Mouse (Mus musculus) heart, embryonic 11.5 days (tissue): Measurements from ENCODE around the gene Usb1. TPM values are rescaled to one million over a fixed set of nuclear protein-coding genes. Genes with fewer than 3 reads are reported as not detected.
A peak's percentile ranks its signal among the peaks of the same experiment; 100 is the strongest.

Experiments used
- ATAC-seq: fragments of 200-750 bp; cut with Nextera tagmentation; replicated peaks from 2 replicates; pipeline ENCODE4 v1.8.0; 2017; ENCODE audit warnings: moderate library complexity; ENCODE audit not compliant: insufficient number of reproducible peaks, low FRiP score, low TSS enrichment
- H3K27ac ChIP-seq: fragments of 300-500 bp; sonication (generic); 2 replicates; pipeline ENCODE4 v1.5.1; 2014; ENCODE audit warnings: mild to moderate bottlenecking, low read depth, low read length
- H3K27me3 ChIP-seq: fragments of 300-500 bp; sonication (generic); 2 replicates; pipeline ENCODE4 v1.6.1; 2014; ENCODE audit warnings: mild to moderate bottlenecking, low read length, mixed read lengths; ENCODE audit not compliant: control insufficient read depth, insufficient read depth
- H3K36me3 ChIP-seq: fragments of 300-500 bp; sonication (generic); 2 replicates; pipeline ENCODE4 v1.6.1; 2014; ENCODE audit warnings: mild to moderate bottlenecking, low read length, moderate library complexity, mixed read lengths; ENCODE audit not compliant: control insufficient read depth, insufficient read depth
- H3K4me1 ChIP-seq: fragments of 300-500 bp; sonication (generic); 2 replicates; pipeline ENCODE4 v1.6.1; 2014; ENCODE audit warnings: low read length; ENCODE audit not compliant: control insufficient read depth, insufficient read depth
- H3K4me2 ChIP-seq: fragments of 300-500 bp; sonication (generic); 2 replicates; pipeline ENCODE4 v1.6.1; 2014; ENCODE audit warnings: mild to moderate bottlenecking, moderate library complexity
- H3K4me3 ChIP-seq: fragments of 300-500 bp; sonication (generic); 2 replicates; pipeline ENCODE4 v1.5.1; 2014; ENCODE audit warnings: low read depth, low read length
- H3K9ac ChIP-seq: fragments of 300-500 bp; sonication (generic); 2 replicates; pipeline ENCODE4 v1.6.1; 2014; ENCODE audit warnings: mild to moderate bottlenecking, low read depth, low read length, moderate library complexity
- H3K9me3 ChIP-seq: fragments of 300-500 bp; sonication (generic); replicated peaks from 2 replicates; pipeline ENCODE4 v1.6.1; 2016; ENCODE audit warnings: low read length; ENCODE audit not compliant: control insufficient read depth
- WGBS: fragments of 180-500 bp; shearing (Covaris S2); extraction: QIAGEN DNeasy Blood & Tissue Kit; methylation state at CpG from one replicate; pipeline ENCODE4 v1.1.7; 2014; ENCODE audit not compliant: insufficient replicate concordance; 5-methylcytosine and 5-hydroxymethylcytosine counted together
- polyA plus RNA-seq: library from polyadenylated mRNA; unstranded; fragments of >200 nt; fragmentation: Nextera tagmentation; extraction: Ambion mirVana; gene quantifications from 2 replicates; pipeline ENCODE4 v1.2.1, GENCODE M21; 2014

Gene Usb1
- polyA plus RNA-seq, 1 experiment from 2014 or later = 26.3 TPM

- H3K4me3 ChIP-seq = no peak overlapping the region
- peak overlapping the region; percentile 52 for H3K4me2 ChIP-seq
- peak overlapping the region; percentile 34; the same call in 1 of the 2 replicates for H3K9ac ChIP-seq
Observed at GRCm38 (mm10) chr8:95358550-95359411, 26.7 kb downstream of the Usb1 start.

GRCm38 (mm10) chr8:95360181-95361015 is 28.3 kb downstream of the Usb1 start:
- peak overlapping the region; percentile 22 for H3K4me3 ChIP-seq
- no peaks in the 10 kb centered on the region for H3K36me3 ChIP-seq
- peaks cover 77% of the 10 kb centered on the region for H3K4me1 ChIP-seq
- H3K27me3 ChIP-seq = no peaks in the 10 kb centered on the region
- H3K9ac ChIP-seq = peak overlapping the region; percentile 58
- H3K4me2 ChIP-seq = peak overlapping the region; percentile 52
- 13% methylated on average over 7 of the region's 7 CpGs for WGBS
- H3K27ac ChIP-seq = peak overlapping the region; percentile 95
- H3K9me3 ChIP-seq = no peaks in the 10 kb centered on the region
- peak; percentile 53; the same call in 1 of the 2 replicates for ATAC-seq

More at GRCm38 (mm10) chr8:95358550-95359411, 26.7 kb downstream of the Usb1 start:
- H3K27ac ChIP-seq = peak overlapping the region; percentile 95
- H3K4me1 ChIP-seq = peaks cover 87% of the 10 kb centered on the region
- H3K36me3 ChIP-seq = no peaks in the 10 kb centered on the region
- no peaks in the 10 kb centered on the region for H3K27me3 ChIP-seq
- peak; percentile 35 for ATAC-seq
- no peaks in the 10 kb centered on the region for H3K9me3 ChIP-seq
- WGBS = 18% methylated on average over 6 of the region's 8 CpGs

GRCm38 (mm10) chr8:95361016-95361341 is 28.9 kb downstream of the Usb1 start:
- Histone ChIP-seq H3K4me1 (peaks cover 78% of the 10 kb centered on the region), H3K27ac (peak overlapping the region; percentile 95), H3K36me3 (no peaks in the 10 kb centered on the region), H3K4me2 (peak overlapping the region; percentile 52), H3K9ac (no peak overlapping the region), H3K4me3 (no peak overlapping the region), H3K9me3 (no peaks in the 10 kb centered on the region), H3K27me3 (no peaks in the 10 kb centered on the region)
- no peak; the same call in 1 of the 2 replicates for ATAC-seq
- 29% methylated on average over 3 of the region's 3 CpGs for WGBS

GRCm38 (mm10) chr8:95362272-95362671 is 30.2 kb downstream of the Usb1 start:
- no peaks in the 10 kb centered on the region for H3K9me3 ChIP-seq
- no peaks in the 10 kb centered on the region for H3K27me3 ChIP-seq
- H3K4me1 ChIP-seq = peaks cover 75% of the 10 kb centered on the region
- H3K36me3 ChIP-seq = 0 out of 2 replicates have a peak, but pooled peaks cover 2% of the 10 kb centered on the region
- H3K9ac ChIP-seq = no peak overlapping the region
- no peak overlapping the region for H3K4me2 ChIP-seq
- no peak overlapping the region for H3K4me3 ChIP-seq
- H3K27ac ChIP-seq = peak overlapping the region; percentile 95; the same call in 1 of the 2 replicates
- 63% methylated on average over 6 of the region's 6 CpGs for WGBS
- ATAC-seq = no peak

GRCm38 (mm10) chr8:95363849-95364248 is 31.8 kb downstream of the Usb1 start:
- Histone ChIP-seq H3K36me3 (peaks cover 11% of the 10 kb centered on the region), H3K4me3 (no peak overlapping the region), H3K27ac (no peak overlapping the region), H3K27me3 (no peaks in the 10 kb centered on the region), H3K9ac (no peak overlapping the region), H3K4me1 (peaks cover 61% of the 10 kb centered on the region), H3K9me3 (no peaks in the 10 kb centered on the region), H3K4me2 (no peak overlapping the region)
- no peak for ATAC-seq
- WGBS = 90% methylated on average over 2 of the region's 2 CpGs

- peak overlapping the region; percentile 39 for H3K4me2 ChIP-seq
Observed at GRCm38 (mm10) chr8:95369581-95370326, 37.7 kb downstream of the Usb1 start.

GRCm38 (mm10) chr8:95373389-95374002 is 41.4 kb downstream of the Usb1 start:
- Histone ChIP-seq H3K9ac (0 out of 2 replicates have a peak overlapping the region, but pooled peaks have one; percentile 28), H3K27ac (no peak overlapping the region; the same call in 1 of the 2 replicates), H3K4me1 (peaks cover 43% of the 10 kb centered on the region)

More at GRCm38 (mm10) chr8:95369581-95370326, 37.7 kb downstream of the Usb1 start:
- H3K27me3 ChIP-seq = no peaks in the 10 kb centered on the region
- H3K4me3 ChIP-seq = no peak overlapping the region
- H3K4me1 ChIP-seq = peaks cover 38% of the 10 kb centered on the region
- H3K36me3 ChIP-seq = peaks cover 47% of the 10 kb centered on the region
- WGBS = 45% methylated on average over 20 of the region's 20 CpGs
- H3K9me3 ChIP-seq = no peaks in the 10 kb centered on the region
- H3K27ac ChIP-seq = no peak overlapping the region
- H3K9ac ChIP-seq = peak overlapping the region; percentile 52; the same call in 1 of the 2 replicates
- 0 out of 2 replicates have a peak, but pooled peaks have one; percentile 8 for ATAC-seq

More at GRCm38 (mm10) chr8:95373389-95374002, 41.4 kb downstream of the Usb1 start:
- no peak overlapping the region for H3K4me3 ChIP-seq
- H3K27me3 ChIP-seq = no peaks in the 10 kb centered on the region
- no peak for ATAC-seq
- peaks cover 39% of the 10 kb centered on the region for H3K36me3 ChIP-seq
- no peak overlapping the region for H3K4me2 ChIP-seq
- 63% methylated on average over 12 of the region's 12 CpGs for WGBS
- H3K9me3 ChIP-seq = no peaks in the 10 kb centered on the region
